13 mouse cellular contexts compared by ENCODE assay signal in genomic region chr10:59389652-59390051, GRCm38 (mm10). TPM values are rescaled to one million over a fixed set of nuclear protein-coding genes. Genes with fewer than 3 reads are reported as not detected.
"Had no signal": no experiment of that assay in that cellular context is flagged by ENCODE, and none has a peak within 500 bp of the region (broad histone marks: within the 10 kb centered on the region; RNA-seq: fewer than 3 reads in every experiment).

No protein-coding gene starts in this region.

- DNase-seq: kidney, adult 18-20 months; kidney, postnatal 10 days; kidney, postnatal 4 days; lung, adult 2 months; lung, postnatal 36 days; midbrain, embryonic 14.5 days; thymus, postnatal 4 days had no signal

RNA-seq across cellular contexts. Expression of gene Pla2g12b, which starts 13.8 kb away (rescaled TPM):
- polyA plus RNA-seq: limb, embryonic 10.5 days; limb, embryonic 14.5 days; midbrain, embryonic 10.5 days; midbrain, embryonic 14.5 days; myocyte; neural tube, embryonic 11.5 days; neural tube, embryonic 15.5 days had no signal
